15 mouse cellular contexts compared by ENCODE assay signal in genomic region chr9:49110476-49111220, GRCm38 (mm10). TPM values are rescaled to one million over a fixed set of nuclear protein-coding genes. Genes with fewer than 3 reads are reported as not detected.
A peak's percentile ranks its signal among the peaks of the same experiment; 100 is the strongest.
DNase-seq lines count a peak whose midpoint lies in the region; ATAC-seq and TF ChIP-seq lines count a peak whose summit lies in the region.
"Had no signal": no experiment of that assay in that cellular context is flagged by ENCODE, and none has a peak within 500 bp of the region (broad histone marks: within the 10 kb centered on the region; RNA-seq: fewer than 3 reads in every experiment).

No protein-coding gene starts in this region.

- H3K4me1 ChIP-seq in heart, embryonic 16.5 days (ENCODE audit: control insufficient read depth, insufficient read depth, low read length): no peaks in the 10 kb centered on the region
- peaks cover 9 to 24% of the 10 kb centered on the region in 2 experiments for H3K4me1 ChIP-seq in ES-E14 (ENCODE audit: control insufficient read depth in 2 of 2, insufficient read depth in 2 of 2, low read length in 2 of 2, poor library complexity in 1 of 2)
- H3K4me1 ChIP-seq in kidney, embryonic 16.5 days (ENCODE audit: insufficient read depth, low read length): no peaks in the 10 kb centered on the region
- H3K4me1 ChIP-seq in liver, embryonic 11.5 days (replicated peaks; ENCODE audit: control insufficient read depth, insufficient read depth, low read length): no peaks in the 10 kb centered on the region
- H3K4me1 ChIP-seq in forebrain, embryonic 13.5 days: peaks cover 5% of the 10 kb centered on the region; the same call in 1 of the 2 replicates
- H3K4me1 ChIP-seq: limb, embryonic 15.5 days had no signal

- no peak overlapping the region for H3K4me3 ChIP-seq in heart, embryonic 16.5 days (ENCODE audit: low read length)
- H3K4me3 ChIP-seq in ES-E14 (ENCODE audit: insufficient read depth in 1 of 2, low read depth in 1 of 2, low read length in 2 of 2, poor library complexity in 1 of 2, severe bottlenecking in 1 of 2): 0 out of 4 replicates have a peak overlapping the region, but pooled peaks of 1 of the 2 experiments have one; percentile 19
- H3K4me3 ChIP-seq in kidney, embryonic 16.5 days (ENCODE audit: low read length): no peak overlapping the region
- no peak overlapping the region for H3K4me3 ChIP-seq in liver, embryonic 11.5 days (ENCODE audit: low read depth, low read length)
- no peak overlapping the region for H3K4me3 ChIP-seq in forebrain, embryonic 13.5 days
- H3K4me3 ChIP-seq: limb, embryonic 15.5 days had no signal

- H3K9ac ChIP-seq in heart, embryonic 16.5 days (ENCODE audit: low read length): no peak overlapping the region
- no peak overlapping the region for H3K9ac ChIP-seq in ES-E14 (ENCODE audit: insufficient read depth, low read depth, low read length, poor library complexity, severe bottlenecking)
- no peak overlapping the region for H3K9ac ChIP-seq in kidney, embryonic 16.5 days (replicated peaks; ENCODE audit: low read length)
- H3K9ac ChIP-seq in liver, embryonic 11.5 days (ENCODE audit: low read depth, low read length): no peak overlapping the region
- H3K9ac ChIP-seq in forebrain, embryonic 13.5 days: no peak overlapping the region
- H3K9ac ChIP-seq: forebrain, postnatal 0 days; limb, embryonic 15.5 days had no signal

- WGBS in heart, embryonic 16.5 days: 48% methylated on average over 6 of the region's 6 CpGs
- 27% methylated on average over 6 of the region's 6 CpGs for WGBS in kidney, embryonic 16.5 days
- WGBS in liver, embryonic 11.5 days: 70% methylated on average over 6 of the region's 6 CpGs
- 33% methylated on average over 6 of the region's 6 CpGs for WGBS in forebrain, embryonic 13.5 days

- in situ Hi-C loops in ES-E14 (cut with MboI; ENCODE audit: low sequenced_read_pairs in 2 of 2, unreplicated experiment in 2 of 2): no loop called here

- DNase-seq in heart, postnatal 25 days (ENCODE audit: low spot score): no peak
- DNase-seq in ES-E14 (ENCODE audit: low read depth, low spot score): peak; percentile 37
- DNase-seq in lung, postnatal 4 days: peak; percentile 31 to 75
- no peak for DNase-seq in testis, postnatal 14 days (ENCODE audit: low spot score)
- DNase-seq in liver, embryonic 11.5 days (ENCODE audit: low spot score): no peak
- DNase-seq: cerebellum, adult 9-11 months; forebrain, postnatal 0 days; right cerebral cortex, postnatal 4 days; thymus, adult 18-20 months had no signal

- no peaks in the 10 kb centered on the region for H3K36me3 ChIP-seq in heart, embryonic 16.5 days (ENCODE audit: control insufficient read depth, insufficient read depth)
- no peaks in the 10 kb centered on the region for H3K36me3 ChIP-seq in ES-E14 (ENCODE audit: control insufficient read depth, insufficient read depth, low read length, poor library complexity, severe bottlenecking)
- no peaks in the 10 kb centered on the region for H3K36me3 ChIP-seq in kidney, embryonic 16.5 days (ENCODE audit: insufficient read depth, low read length)
- no peaks in the 10 kb centered on the region for H3K36me3 ChIP-seq in liver, embryonic 11.5 days (ENCODE audit: control insufficient read depth, insufficient read depth, low read length)
- no peaks in the 10 kb centered on the region for H3K36me3 ChIP-seq in forebrain, embryonic 13.5 days (ENCODE audit: poor library complexity, severe bottlenecking)
- H3K36me3 ChIP-seq: limb, embryonic 15.5 days had no signal

- no peaks in the 10 kb centered on the region for H3K9me3 ChIP-seq in heart, embryonic 16.5 days (replicated peaks; ENCODE audit: control insufficient read depth, low read length)
- H3K9me3 ChIP-seq in ES-E14 (ENCODE audit: control insufficient read depth, insufficient read depth, low read depth, low read length): no peaks in the 10 kb centered on the region
- H3K9me3 ChIP-seq in kidney, embryonic 16.5 days (ENCODE audit: low read length): no peaks in the 10 kb centered on the region
- H3K9me3 ChIP-seq in liver, embryonic 11.5 days (ENCODE audit: control insufficient read depth, low read length): no peaks in the 10 kb centered on the region
- no peaks in the 10 kb centered on the region for H3K9me3 ChIP-seq in forebrain, embryonic 13.5 days (replicated peaks)
- H3K9me3 ChIP-seq: limb, embryonic 15.5 days had no signal

- no peak overlapping the region for H3K4me2 ChIP-seq in heart, embryonic 16.5 days (ENCODE audit: low read depth, low read length)
- no peak overlapping the region for H3K4me2 ChIP-seq in kidney, embryonic 16.5 days (replicated peaks; ENCODE audit: low read depth, low read length)
- H3K4me2 ChIP-seq in liver, embryonic 11.5 days: no peak overlapping the region
- no peak overlapping the region for H3K4me2 ChIP-seq in forebrain, embryonic 13.5 days
- H3K4me2 ChIP-seq: limb, embryonic 15.5 days had no signal

- peak; percentile 49 for ATAC-seq in heart, embryonic 16.5 days (replicated peaks; ENCODE audit: extremely low read depth, insufficient read depth, low FRiP score)
- peak; percentile 91 for ATAC-seq in kidney, embryonic 16.5 days (ENCODE audit: low FRiP score, low TSS enrichment)
- ATAC-seq in liver, embryonic 11.5 days (replicated peaks; ENCODE audit: low FRiP score): no peak
- ATAC-seq in forebrain, embryonic 13.5 days: no peak
- ATAC-seq: forebrain, postnatal 0 days had no signal

- intact Hi-C loops in heart, postnatal 25 days (cut with DNase I): no loop called here

- H3K27ac ChIP-seq in heart, embryonic 16.5 days (ENCODE audit: low read length): no peak overlapping the region
- peak overlapping the region; percentile 29; the same call in 1 of the 2 replicates for H3K27ac ChIP-seq in ES-E14 (ENCODE audit: insufficient read depth, low read depth, low read length, poor library complexity, severe bottlenecking)
- peak overlapping the region; percentile 66 for H3K27ac ChIP-seq in kidney, embryonic 16.5 days (ENCODE audit: low read length)
- H3K27ac ChIP-seq in liver, embryonic 11.5 days (ENCODE audit: low read depth, low read length): no peak overlapping the region
- no peak overlapping the region for H3K27ac ChIP-seq in forebrain, embryonic 13.5 days
- H3K27ac ChIP-seq: limb, embryonic 15.5 days had no signal

- H3K27me3 ChIP-seq in heart, embryonic 16.5 days (ENCODE audit: control insufficient read depth, insufficient read depth, low read length): no peaks in the 10 kb centered on the region
- no peaks in the 10 kb centered on the region for H3K27me3 ChIP-seq in kidney, embryonic 16.5 days (ENCODE audit: insufficient read depth, low read length)
- no peaks in the 10 kb centered on the region for H3K27me3 ChIP-seq in liver, embryonic 11.5 days (replicated peaks; ENCODE audit: control insufficient read depth, insufficient read depth, low read length)
- 0 out of 2 replicates have a peak, but pooled peaks cover 2% of the 10 kb centered on the region for H3K27me3 ChIP-seq in forebrain, embryonic 13.5 days
- H3K27me3 ChIP-seq: limb, embryonic 15.5 days had no signal

TF ChIP-seq in ES-E14, 5 proteins besides CTCF, POLR2A, EP300 and RAD21:
- no peak for TF ChIP-seq ZNF384 (IDR thresholded peaks at IDR 0.05; ENCODE audit: low read depth, low read length)
- TF ChIP-seq ZC3H11A (IDR thresholded peaks at IDR 0.05; ENCODE audit: borderline replicate concordance, low read depth, low read length): no peak
- no peak for TF ChIP-seq MAFK (IDR thresholded peaks at IDR 0.05; ENCODE audit: insufficient read depth, low read depth, low read length)
- no peak for TF ChIP-seq HCFC1 (IDR thresholded peaks at IDR 0.05; ENCODE audit: borderline replicate concordance, insufficient read depth, low read length)

RNA-seq across cellular contexts. Expression of gene Tmprss5, which starts 29.6 kb away (rescaled TPM):
- 0.06 and 0.24 TPM in 2 replicates for polyA plus RNA-seq in heart, embryonic 16.5 days (2015; fragmentation: Nextera tagmentation; extraction: Ambion mirVana)
- total RNA-seq in heart, postnatal 25 days (2021): not detected
- total RNA-seq in ES-E14 (2012; rRNA removed): 1.1 and 2.1 TPM in 2 replicates
- 0.19 and 0.45 TPM in 2 replicates for polyA plus RNA-seq in kidney, embryonic 16.5 days (2015; fragmentation: Nextera tagmentation; extraction: Ambion mirVana)
- not detected in 2 replicates for polyA plus RNA-seq in liver, embryonic 11.5 days (2014; fragmentation: Nextera tagmentation; extraction: Ambion mirVana)
- 0.93 and 1.9 TPM in 2 replicates for polyA plus RNA-seq in forebrain, embryonic 13.5 days (2015; fragmentation: Nextera tagmentation; extraction: Ambion mirVana)
- total RNA-seq: megakaryocyte-erythroid progenitor cell, adult 5-6 weeks; neutrophil, adult 5-6 weeks had no signal

RNA-seq across cellular contexts. Expression of gene Zw10, which starts 55.2 kb away (rescaled TPM):
- polyA plus RNA-seq in heart, embryonic 16.5 days (2015; fragmentation: Nextera tagmentation; extraction: Ambion mirVana): 23.0 and 28.6 TPM in 2 replicates
- total RNA-seq in heart, postnatal 25 days (2021): 10 to 100 TPM; 12.1 to 13.3 TPM
- 37.1 and 42.5 TPM in 2 replicates for total RNA-seq in ES-E14 (2012; rRNA removed)
- polyA plus RNA-seq in kidney, embryonic 16.5 days (2015; fragmentation: Nextera tagmentation; extraction: Ambion mirVana): 40.1 and 41.0 TPM in 2 replicates
- polyA plus RNA-seq in liver, embryonic 11.5 days (2014; fragmentation: Nextera tagmentation; extraction: Ambion mirVana): 40.0 and 48.2 TPM in 2 replicates
- 40.2 and 44.7 TPM in 2 replicates for polyA plus RNA-seq in forebrain, embryonic 13.5 days (2015; fragmentation: Nextera tagmentation; extraction: Ambion mirVana)

Comparison
In these comparisons a context has a peak if more than half of its experiments do, and no peak if none do; other contexts are left out.
1. ATAC-seq: peak in heart, embryonic 16.5 days (single experiment) and kidney, embryonic 16.5 days (single experiment); none in liver, embryonic 11.5 days (single experiment) and forebrain, embryonic 13.5 days (single experiment).
2. H3K27ac ChIP-seq: peak in ES-E14 (single experiment) and kidney, embryonic 16.5 days (single experiment); none in heart, embryonic 16.5 days (single experiment), liver, embryonic 11.5 days (single experiment) and forebrain, embryonic 13.5 days (single experiment).
3. DNase-seq: peak in ES-E14 (single experiment) and lung, postnatal 4 days (2 of 2); none in heart, postnatal 25 days (single experiment), testis, postnatal 14 days (single experiment) and liver, embryonic 11.5 days (single experiment).